Mouse (Mus musculus): ENCODE results near the gene Sprr2a3. TPM values are rescaled to one million over a fixed set of nuclear protein-coding genes. Genes with fewer than 3 reads are reported as not detected.
A peak's percentile ranks its signal among the peaks of the same experiment; 100 is the strongest.
"Not testable (repeated sequence)": the region's sequence is repeated elsewhere in the genome, so short reads cannot be mapped to it uniquely, and the experiment has no call there.

Gene Sprr2a3
- polyA plus RNA-seq (2015; fragmentation: Nextera tagmentation; extraction: Ambion mirVana) = 10.6 and 12.8 TPM in 2 replicates

GRCm38 (mm10) chr3:92285101-92285500, at the start of gene Sprr2a3:
Gene Sprr2a3 (plus strand): TSS chr3:92285417.
- H3K9ac ChIP-seq; H3K36me3 ChIP-seq; H3K4me2 ChIP-seq (replicated peaks); H3K27me3 ChIP-seq (replicated peaks); H3K27ac ChIP-seq; H3K4me1 ChIP-seq (replicated peaks); H3K9me3 ChIP-seq; H3K4me3 ChIP-seq (replicated peaks): not testable (repeated sequence)
- 90% methylated on average over 1 of the region's 1 CpGs for WGBS
- ATAC-seq = peak; percentile 58

DNA sequence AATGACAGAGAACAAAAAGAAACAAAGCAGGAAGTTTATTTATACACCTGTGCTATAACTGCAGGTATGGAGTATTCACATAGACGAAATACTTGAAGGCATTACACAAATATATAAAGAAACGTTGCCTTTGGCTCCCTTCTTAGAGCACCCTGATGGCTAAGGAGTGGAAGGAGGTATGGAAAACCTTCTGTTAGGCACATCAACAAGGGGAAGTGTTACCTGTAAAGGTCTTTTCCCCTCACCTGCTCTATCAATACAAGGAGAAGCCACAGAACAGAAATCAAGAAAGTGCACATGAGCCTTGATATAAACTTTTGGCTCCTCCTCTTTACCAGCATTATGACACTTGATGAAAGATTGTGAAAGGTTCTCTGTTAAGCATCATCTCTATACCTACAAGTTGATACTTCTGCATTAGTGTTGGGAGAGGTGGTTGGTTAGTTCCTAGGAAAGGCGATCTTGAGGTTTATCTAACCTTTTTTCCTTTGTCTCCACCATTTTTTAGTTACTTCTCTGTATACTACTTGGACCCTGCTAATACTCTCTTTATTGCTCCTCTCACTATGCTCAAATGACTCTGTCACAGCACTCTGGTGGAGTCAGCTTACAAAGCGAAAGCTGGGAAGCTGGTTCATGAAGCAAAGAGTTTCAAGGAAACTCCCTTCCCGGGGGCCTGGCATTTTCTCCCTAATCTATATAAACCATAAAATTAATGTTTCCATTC, 48.6 kb upstream of the Sprr2a3 start:
- H3K4me1 ChIP-seq (replicated peaks); H3K36me3 ChIP-seq; H3K4me2 ChIP-seq (replicated peaks); H3K27ac ChIP-seq; H3K4me3 ChIP-seq (replicated peaks); H3K9me3 ChIP-seq; H3K27me3 ChIP-seq (replicated peaks); H3K9ac ChIP-seq: not testable (repeated sequence)
- ATAC-seq = peak; percentile 78
- no CpG with 5 or more reads among the region's 5 CpGs for WGBS

- not testable (repeated sequence) for H3K4me2 ChIP-seq (replicated peaks); H3K36me3 ChIP-seq; H3K9me3 ChIP-seq; H3K9ac ChIP-seq; H3K27me3 ChIP-seq (replicated peaks); ATAC-seq; H3K4me3 ChIP-seq (replicated peaks); H3K27ac ChIP-seq; H3K4me1 ChIP-seq (replicated peaks)
Measured at GRCm38 (mm10) chr3:92238736-92239135, 46.5 kb upstream of the Sprr2a3 start.

GRCm38 (mm10) chr3:92239197-92239596, 46.0 kb upstream of the Sprr2a3 start:
- not testable (repeated sequence) for H3K27ac ChIP-seq; H3K9ac ChIP-seq; H3K4me2 ChIP-seq (replicated peaks); H3K36me3 ChIP-seq; H3K9me3 ChIP-seq; ATAC-seq; H3K27me3 ChIP-seq (replicated peaks); H3K4me3 ChIP-seq (replicated peaks); H3K4me1 ChIP-seq (replicated peaks)
- WGBS = no CpG with 5 or more reads among the region's 1 CpGs

GRCm38 (mm10) chr3:92244833-92245232, 40.4 kb upstream of the Sprr2a3 start:
- H3K4me3 ChIP-seq (replicated peaks); H3K9ac ChIP-seq; ATAC-seq; H3K27me3 ChIP-seq (replicated peaks); H3K4me1 ChIP-seq (replicated peaks); H3K27ac ChIP-seq; H3K36me3 ChIP-seq; H3K9me3 ChIP-seq; H3K4me2 ChIP-seq (replicated peaks): not testable (repeated sequence)

- WGBS = no CpG with 5 or more reads among the region's 10 CpGs
- ATAC-seq = peak; percentile 83
- H3K27ac ChIP-seq; H3K4me2 ChIP-seq (replicated peaks); H3K36me3 ChIP-seq; H3K27me3 ChIP-seq (replicated peaks); H3K4me1 ChIP-seq (replicated peaks); H3K9me3 ChIP-seq; H3K4me3 ChIP-seq (replicated peaks); H3K9ac ChIP-seq: not testable (repeated sequence)
Measured at GRCm38 (mm10) chr3:92246245-92246644, 39.0 kb upstream of the Sprr2a3 start.

GRCm38 (mm10) chr3:92248494-92248893, 36.7 kb upstream of the Sprr2a3 start:
- ATAC-seq; H3K4me2 ChIP-seq (replicated peaks); H3K27ac ChIP-seq; H3K36me3 ChIP-seq; H3K9me3 ChIP-seq; H3K9ac ChIP-seq; H3K4me3 ChIP-seq (replicated peaks); H3K4me1 ChIP-seq (replicated peaks); H3K27me3 ChIP-seq (replicated peaks): not testable (repeated sequence)

DNA sequence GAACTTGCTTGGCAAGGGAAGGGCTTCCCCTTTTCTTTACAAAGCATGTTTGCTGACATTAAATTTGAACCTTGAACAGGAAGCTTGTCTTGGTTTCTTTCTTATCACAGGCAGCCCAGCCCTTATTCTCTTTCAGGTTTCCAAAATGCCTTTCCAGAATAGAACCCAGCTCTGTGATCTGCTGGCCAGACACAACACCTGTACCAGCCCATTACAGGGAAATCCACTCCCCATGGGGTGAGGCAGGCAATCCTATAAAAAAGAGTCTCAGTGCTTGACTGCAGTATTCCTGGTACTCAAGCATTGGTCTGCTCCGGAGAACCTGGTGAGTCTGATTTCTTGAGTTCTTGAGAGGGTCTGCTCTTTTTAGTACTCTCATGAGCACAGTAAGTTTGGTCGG, 34.8 kb upstream of the Sprr2a3 start:
- H3K36me3 ChIP-seq; H3K4me1 ChIP-seq (replicated peaks); H3K9me3 ChIP-seq; H3K27me3 ChIP-seq (replicated peaks); H3K4me3 ChIP-seq (replicated peaks); H3K27ac ChIP-seq; H3K9ac ChIP-seq; H3K4me2 ChIP-seq (replicated peaks): not testable (repeated sequence)
- ATAC-seq = peak; percentile 68
- WGBS = 90% methylated on average over 2 of the region's 2 CpGs

DNA sequence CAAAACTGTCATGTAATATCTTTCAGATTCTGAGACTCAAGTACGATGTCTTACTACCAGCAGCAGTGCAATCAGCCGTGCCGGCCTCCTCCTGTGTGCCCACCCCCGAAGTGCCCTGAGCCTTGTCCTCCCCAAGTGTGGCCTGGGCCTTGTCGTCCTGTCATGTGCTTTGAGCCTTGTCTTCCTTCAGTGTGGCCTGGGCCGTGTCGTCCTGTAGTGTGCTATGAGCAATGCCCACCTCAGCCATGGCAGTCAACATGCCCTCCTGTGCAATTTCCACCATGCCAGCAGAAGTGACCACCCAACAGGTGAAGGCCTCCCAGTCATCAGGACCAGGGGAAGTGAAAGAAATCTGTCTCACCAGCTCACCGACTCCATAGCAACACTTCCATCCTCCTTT, 31.4 kb upstream of the Sprr2a3 start:
- H3K4me1 ChIP-seq (replicated peaks); H3K4me2 ChIP-seq (replicated peaks); H3K27ac ChIP-seq; H3K4me3 ChIP-seq (replicated peaks); H3K27me3 ChIP-seq (replicated peaks); H3K9ac ChIP-seq; H3K9me3 ChIP-seq; H3K36me3 ChIP-seq: not testable (repeated sequence)
- no CpG with 5 or more reads among the region's 8 CpGs for WGBS
- ATAC-seq = 0 out of 2 replicates have a peak, but pooled peaks have one; percentile 11

DNA sequence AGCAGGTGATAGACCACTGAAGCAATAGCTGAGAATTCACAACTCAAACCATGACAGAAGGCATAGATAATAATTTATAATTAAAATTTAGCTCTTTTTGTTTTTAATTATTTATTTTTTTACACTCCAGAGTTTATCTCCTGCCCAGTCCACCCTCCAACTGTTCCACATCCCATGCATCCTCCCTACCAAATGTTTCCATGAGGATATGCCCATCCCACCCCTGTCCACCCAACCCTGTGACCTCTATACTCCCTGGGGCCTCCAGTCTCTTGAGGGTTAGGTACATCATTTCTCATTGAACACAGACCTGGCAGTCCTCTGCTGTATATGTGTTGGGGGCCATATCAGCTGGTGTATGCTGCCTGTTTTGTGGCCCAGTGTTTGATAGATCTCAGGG, 26.7 kb upstream of the Sprr2a3 start:
- not testable (repeated sequence) for H3K9ac ChIP-seq; H3K36me3 ChIP-seq; H3K4me1 ChIP-seq (replicated peaks); H3K27ac ChIP-seq; H3K27me3 ChIP-seq (replicated peaks); H3K9me3 ChIP-seq; H3K4me3 ChIP-seq (replicated peaks); H3K4me2 ChIP-seq (replicated peaks); ATAC-seq

DNA sequence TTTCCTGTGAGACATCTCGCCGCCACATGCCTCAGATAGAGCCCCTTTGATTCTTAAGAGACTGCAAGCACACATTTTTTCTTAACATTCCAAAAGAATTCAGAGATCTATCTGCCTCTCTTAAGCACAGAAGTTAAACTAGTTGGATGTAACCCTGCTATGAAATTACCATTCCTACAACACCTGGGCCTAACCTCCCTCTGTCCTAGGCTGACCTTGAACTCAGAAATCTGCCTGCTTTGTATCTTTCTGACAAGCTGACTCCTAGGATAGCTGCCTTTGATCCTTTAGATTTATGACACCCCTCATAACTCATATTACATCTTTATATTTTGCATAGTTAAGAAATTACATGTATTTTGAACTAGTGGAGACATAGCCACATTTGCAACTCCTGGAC, 21.8 kb upstream of the Sprr2a3 start:
- H3K4me2 ChIP-seq (replicated peaks); H3K36me3 ChIP-seq; H3K9ac ChIP-seq; H3K9me3 ChIP-seq; H3K27ac ChIP-seq; H3K27me3 ChIP-seq (replicated peaks); H3K4me3 ChIP-seq (replicated peaks); H3K4me1 ChIP-seq (replicated peaks): not testable (repeated sequence)
- peak; percentile 50; the same call in 1 of the 2 replicates for ATAC-seq
- no CpG with 5 or more reads among the region's 2 CpGs for WGBS

- ATAC-seq = peak; percentile 73
- WGBS = no CpG with 5 or more reads among the region's 4 CpGs
- H3K36me3 ChIP-seq; H3K4me1 ChIP-seq (replicated peaks); H3K27me3 ChIP-seq (replicated peaks); H3K9me3 ChIP-seq; H3K4me2 ChIP-seq (replicated peaks); H3K27ac ChIP-seq; H3K9ac ChIP-seq; H3K4me3 ChIP-seq (replicated peaks): not testable (repeated sequence)
Measured at GRCm38 (mm10) chr3:92271414-92271985, 13.7 kb upstream of the Sprr2a3 start.

- H3K4me3 ChIP-seq (replicated peaks); H3K27me3 ChIP-seq (replicated peaks); ATAC-seq; H3K9ac ChIP-seq; H3K27ac ChIP-seq; H3K9me3 ChIP-seq; H3K4me2 ChIP-seq (replicated peaks); H3K36me3 ChIP-seq; H3K4me1 ChIP-seq (replicated peaks): not testable (repeated sequence)
Measured at GRCm38 (mm10) chr3:92273504-92273903, 11.7 kb upstream of the Sprr2a3 start.

All from intestine, embryonic 15.5 days (tissue).